Mouse (Mus musculus): ENCODE measurements around the gene L3mbtl2.
"Not testable (repeated sequence)": the region's sequence is repeated elsewhere in the genome, so short reads cannot be mapped to it uniquely, and the experiment has no call there.

Gene L3mbtl2

GRCm38 (mm10) chr15:81663697-81664561 lies at the start of gene L3mbtl2:
TSS of gene L3mbtl2 (plus strand) at chr15:81663889.
- DNase-seq (ENCODE audit: low read depth, low spot score): peak; percentile 95

GRCm38 (mm10) chr15:81649516-81650455 lies 13.9 kb upstream of the L3mbtl2 start:
- peak; percentile 73 for DNase-seq (ENCODE audit: low read depth, low spot score)

- peak; percentile 86 for DNase-seq (ENCODE audit: low read depth, low spot score)
Measured at GRCm38 (mm10) chr15:81650636-81651035, 13.1 kb upstream of the L3mbtl2 start.

- no peak for DNase-seq (ENCODE audit: low read depth, low spot score)
Measured at GRCm38 (mm10) chr15:81661701-81662100, 2.0 kb upstream of the L3mbtl2 start.

- DNase-seq (ENCODE audit: low read depth, low spot score): no peak
Measured at GRCm38 (mm10) chr15:81663281-81663680, 408 bp upstream of the L3mbtl2 start.

GRCm38 (mm10) chr15:81666957-81667356 lies 3.3 kb downstream of the L3mbtl2 start:
- no peak for DNase-seq (ENCODE audit: low read depth, low spot score)

- peak; percentile 73 for DNase-seq (ENCODE audit: low read depth, low spot score)
Measured at GRCm38 (mm10) chr15:81670231-81670640, 6.5 kb downstream of the L3mbtl2 start.

- DNase-seq (ENCODE audit: low read depth, low spot score): no peak
Measured at GRCm38 (mm10) chr15:81676637-81677036, 12.9 kb downstream of the L3mbtl2 start.

GRCm38 (mm10) chr15:81680301-81680805 lies 16.7 kb downstream of the L3mbtl2 start:
- DNase-seq (ENCODE audit: low read depth, low spot score): no peak

GRCm38 (mm10) chr15:81693366-81693966 lies 29.8 kb downstream of the L3mbtl2 start:
- peak; percentile 33 for DNase-seq (ENCODE audit: low read depth, low spot score)

- peak; percentile 94 for DNase-seq (ENCODE audit: low read depth, low spot score)
Measured at GRCm38 (mm10) chr15:81693967-81694881, 30.5 kb downstream of the L3mbtl2 start.

GRCm38 (mm10) chr15:81694891-81695290 lies 31.2 kb downstream of the L3mbtl2 start:
- no peak for DNase-seq (ENCODE audit: low read depth, low spot score)

- peak; percentile 77 for DNase-seq (ENCODE audit: low read depth, low spot score)
Measured at GRCm38 (mm10) chr15:81697175-81697574, 33.5 kb downstream of the L3mbtl2 start, which contains the start of gene Chadl. TSS of gene Chadl (minus strand) at chr15:81697287.

- DNase-seq (ENCODE audit: low read depth, low spot score): peak; percentile 62
Measured at GRCm38 (mm10) chr15:81697847-81698246, 34.2 kb downstream of the L3mbtl2 start.

GRCm38 (mm10) chr15:81698532-81698931 lies 34.8 kb downstream of the L3mbtl2 start:
- peak; percentile 11 for DNase-seq (ENCODE audit: low read depth, low spot score)

- DNase-seq (ENCODE audit: low read depth, low spot score): no peak
Measured at GRCm38 (mm10) chr15:81700161-81700560, 36.5 kb downstream of the L3mbtl2 start.

GRCm38 (mm10) chr15:81700601-81701000 lies 36.9 kb downstream of the L3mbtl2 start:
- DNase-seq (ENCODE audit: low read depth, low spot score): no peak

GRCm38 (mm10) chr15:81701350-81701749 lies 37.7 kb downstream of the L3mbtl2 start:
- not testable (repeated sequence) for DNase-seq (ENCODE audit: low read depth, low spot score)

GRCm38 (mm10) chr15:81702306-81703093 lies 38.8 kb downstream of the L3mbtl2 start:
- no peak for DNase-seq (ENCODE audit: low read depth, low spot score)

GRCm38 (mm10) chr15:81703094-81703489 lies 39.4 kb downstream of the L3mbtl2 start:
- no peak for DNase-seq (ENCODE audit: low read depth, low spot score)
